Mouse (Mus musculus) kidney, postnatal 25 days (tissue): Measurements from ENCODE around the gene Pfkfb4.

Source experiments
- DNase-seq, 2 experiments: peaks; one replicate each; pipeline ENCODE4 v3.0.0; 2021; ENCODE audit warnings: mixed read lengths in 2 of 2

Pfkfb4 gene

GRCm38 (mm10) chr9:109058006-109058765 is 66.6 kb downstream of the Pfkfb4 start:
- no peak for DNase-seq

GRCm38 (mm10) chr9:109059136-109059903 is 67.7 kb downstream of the Pfkfb4 start, which contains the start of gene Trex1:
Gene Trex1, minus strand, starts transcription at chr9:109059734.
- DNase-seq: peak; percentile 94 to 96

GRCm38 (mm10) chr9:109060184-109060897 is 68.8 kb downstream of the Pfkfb4 start:
- DNase-seq: peak; percentile 22 to 42

GRCm38 (mm10) chr9:109060898-109061295 is 69.3 kb downstream of the Pfkfb4 start:
- no peak for DNase-seq

GRCm38 (mm10) chr9:109068095-109068735 is 76.6 kb downstream of the Pfkfb4 start:
- DNase-seq: peak in 1 of 2 experiments; percentile 53

GRCm38 (mm10) chr9:109073661-109074573 is 82.3 kb downstream of the Pfkfb4 start, which contains the start of gene Atrip:
Gene Atrip, minus strand, starts transcription at chr9:109074124.
- peak; percentile 93 to 96 for DNase-seq

- DNase-seq: no peak
Measured at GRCm38 (mm10) chr9:109080516-109080915, 88.9 kb downstream of the Pfkfb4 start.

GRCm38 (mm10) chr9:109081749-109082123 is 90.2 kb downstream of the Pfkfb4 start:
- no peak for DNase-seq
